Mouse (Mus musculus): Measurements from ENCODE around the gene Sh3kbp1.

GRCm38 (mm10) chrX:159678320-159678835, 51.3 kb downstream of the Sh3kbp1 start:
- TF ChIP-seq TBP (conservative IDR thresholded peaks at IDR 0.05; ENCODE audit: low read depth, low read length) (no peak), NRF1 (IDR thresholded peaks at IDR 0.05; ENCODE audit: low read depth, low read length) (no peak), POLR2A (IDR thresholded peaks at IDR 0.05; ENCODE audit: low read depth, low read length) (no peak), BHLHE40 (IDR thresholded peaks at IDR 0.05; ENCODE audit: low read depth, low read length) (peak; percentile 58), EP300 (IDR thresholded peaks at IDR 0.05; ENCODE audit: low read length) (peak; percentile 89), CHD1 (IDR thresholded peaks at IDR 0.05; ENCODE audit: low read depth, low read length) (no peak), USF2 (conservative IDR thresholded peaks at IDR 0.05; ENCODE audit: low read depth, low read length) (no peak), ZC3H11A (IDR thresholded peaks at IDR 0.05; ENCODE audit: low read depth, low read length) (no peak), E2F4 (IDR thresholded peaks at IDR 0.05; ENCODE audit: insufficient replicate concordance, low read depth, low read length) (no peak), CTCF (conservative IDR thresholded peaks at IDR 0.05 in 1 of 2, IDR thresholded peaks at IDR 0.05 in 1 of 2; ENCODE audit: low read depth in 2 of 2, low read length in 2 of 2) (no peak), POLR2AphosphoS2 (IDR thresholded peaks at IDR 0.05; ENCODE audit: low read depth, low read length) (no peak), MAX (IDR thresholded peaks at IDR 0.05; ENCODE audit: low read length) (no peak)
